Comparison of ENCODE assay signal across 8 mouse cellular contexts in genomic region chr12:99306536-99307204, GRCm38 (mm10).
A peak's percentile ranks its signal among the peaks of the same experiment; 100 is the strongest.
DNase-seq lines count a peak whose midpoint lies in the region; ATAC-seq and TF ChIP-seq lines count a peak whose summit lies in the region.

No protein-coding gene starts in this region.

- 0 out of 2 replicates have a peak, but pooled peaks have one; percentile 10 for ATAC-seq in heart, embryonic 14.5 days (ENCODE audit: insufficient number of reproducible peaks, insufficient read depth, low FRiP score, low read depth)
- ATAC-seq in forebrain, embryonic 16.5 days = peak; percentile 26; the same call in 1 of the 2 replicates
- no peak for ATAC-seq in erythroid progenitor cell, adult 5-6 weeks (replicated peaks; ENCODE audit: low FRiP score, poor library complexity, severe bottlenecking)

- TF ChIP-seq POLR2A in myocyte (IDR thresholded peaks at IDR 0.05; ENCODE audit: insufficient read length, low read depth) = no peak

- no peaks in the 10 kb centered on the region for H3K79me2 ChIP-seq in myocyte (ENCODE audit: control insufficient read depth, insufficient read depth)

- DNase-seq in heart, adult 8-10 months (ENCODE audit: low spot score) = no peak
- DNase-seq in lung, postnatal 14 days = peak; percentile 15
- no peak for DNase-seq in lung, postnatal 25 days (ENCODE audit: low spot score)
- DNase-seq in right cerebral cortex, postnatal 4 days = no peak

- no peak overlapping the region for H3ac ChIP-seq in myocyte (ENCODE audit: control insufficient read depth, insufficient read length)

- no peaks in the 10 kb centered on the region for H3K9me3 ChIP-seq in heart, embryonic 14.5 days (ENCODE audit: control insufficient read depth, low read length)
- H3K9me3 ChIP-seq in forebrain, embryonic 16.5 days (ENCODE audit: control insufficient read depth, low read length) = no peaks in the 10 kb centered on the region

- H3K27me3 ChIP-seq in heart, embryonic 14.5 days (ENCODE audit: control insufficient read depth, insufficient read depth, low read length) = no peaks in the 10 kb centered on the region
- H3K27me3 ChIP-seq in forebrain, embryonic 16.5 days (replicated peaks; ENCODE audit: control insufficient read depth, insufficient read depth, low read length) = no peaks in the 10 kb centered on the region
- H3K27me3 ChIP-seq in myocyte (ENCODE audit: control insufficient read depth, insufficient read depth, insufficient read length) = no peaks in the 10 kb centered on the region

- 25% methylated on average over 6 of the region's 6 CpGs for WGBS in heart, embryonic 14.5 days
- WGBS in forebrain, embryonic 16.5 days = 37% methylated on average over 6 of the region's 6 CpGs

- H3K4me3 ChIP-seq in heart, embryonic 14.5 days (ENCODE audit: control insufficient read depth in 1 of 2, insufficient read depth in 1 of 2, low read depth in 1 of 2, low read length in 2 of 2) = peak overlapping the region in 1 of 2 experiments; percentile 8; a peak in 2 of 4 replicates
- H3K4me3 ChIP-seq in forebrain, embryonic 16.5 days (replicated peaks; ENCODE audit: low read length) = no peak overlapping the region
- H3K4me3 ChIP-seq in myocyte = no peak overlapping the region

- peak overlapping the region; percentile 62 for H3K9ac ChIP-seq in heart, embryonic 14.5 days (ENCODE audit: low read length)
- no peak overlapping the region; the same call in 1 of the 2 replicates for H3K9ac ChIP-seq in forebrain, embryonic 16.5 days (replicated peaks; ENCODE audit: low read depth, low read length)

- peak overlapping the region; percentile 84 to 87 for H3K27ac ChIP-seq in heart, embryonic 14.5 days (replicated peaks in 1 of 2; ENCODE audit: control insufficient read depth in 1 of 2, insufficient read depth in 1 of 2, low read depth in 2 of 2, low read length in 2 of 2)
- H3K27ac ChIP-seq in forebrain, embryonic 16.5 days (ENCODE audit: low read length) = peak overlapping the region; percentile 69

- 0 out of 2 replicates have a peak, but pooled peaks cover 4% of the 10 kb centered on the region for H3K36me3 ChIP-seq in heart, embryonic 14.5 days (ENCODE audit: control insufficient read depth, insufficient read depth, low read length)
- H3K36me3 ChIP-seq in forebrain, embryonic 16.5 days (ENCODE audit: control insufficient read depth, insufficient read depth) = no peaks in the 10 kb centered on the region
- no peaks in the 10 kb centered on the region for H3K36me3 ChIP-seq in myocyte (ENCODE audit: control insufficient read depth, insufficient read depth)

- H3K4me2 ChIP-seq in heart, embryonic 14.5 days (ENCODE audit: low read length) = peak overlapping the region; percentile 59
- H3K4me2 ChIP-seq in forebrain, embryonic 16.5 days (ENCODE audit: low read length) = no peak overlapping the region
- H3K4me2 ChIP-seq in myocyte (ENCODE audit: low read depth) = peak overlapping the region; percentile 81

- H3K4me1 ChIP-seq in heart, embryonic 14.5 days (ENCODE audit: control insufficient read depth in 2 of 2, insufficient read depth in 2 of 2, low read length in 2 of 2) = peaks cover 15 to 38% of the 10 kb centered on the region in 2 experiments
- peaks cover 56% of the 10 kb centered on the region for H3K4me1 ChIP-seq in forebrain, embryonic 16.5 days (replicated peaks; ENCODE audit: control insufficient read depth, insufficient read depth, low read length)

TF ChIP-seq in myocyte, 11 proteins besides CTCF, POLR2A, EP300 and RAD21:
- no peak for TF ChIP-seq TCF3 (IDR thresholded peaks at IDR 0.05; ENCODE audit: insufficient read length, low read depth)
- TF ChIP-seq REST (IDR thresholded peaks at IDR 0.05; ENCODE audit: insufficient read depth, insufficient read length) = no peak
- TF ChIP-seq MYOG (IDR thresholded peaks at IDR 0.05; ENCODE audit: control insufficient read depth in 1 of 3, insufficient read depth in 1 of 3, insufficient read length in 2 of 3, low read depth in 2 of 3) = no peak
- TF ChIP-seq MYOD1 (IDR thresholded peaks at IDR 0.05; ENCODE audit: control insufficient read depth in 1 of 3, insufficient read length in 2 of 3, low read depth in 2 of 3) = no peak
- no peak for TF ChIP-seq MAX (IDR thresholded peaks at IDR 0.05; ENCODE audit: low read depth)
- no peak for TF ChIP-seq USF1 (IDR thresholded peaks at IDR 0.05; ENCODE audit: low read depth)
- TF ChIP-seq POLR2AphosphoS2 (IDR thresholded peaks at IDR 0.05; ENCODE audit: insufficient read length, low read depth) = no peak
- no peak for TF ChIP-seq CEBPB (IDR thresholded peaks at IDR 0.05; ENCODE audit: insufficient read depth, poor library complexity, severe bottlenecking)
- TF ChIP-seq TCF12 (IDR thresholded peaks at IDR 0.05; ENCODE audit: insufficient read depth, poor library complexity, severe bottlenecking) = no peak
- TF ChIP-seq SRF (IDR thresholded peaks at IDR 0.05; ENCODE audit: control insufficient read depth, insufficient read length, low read depth) = no peak
- TF ChIP-seq E2F4 (IDR thresholded peaks at IDR 0.05; ENCODE audit: insufficient read depth) = no peak
